Mouse (Mus musculus): ENCODE measurements around the gene Usp35. TPM values are rescaled to one million over a fixed set of nuclear protein-coding genes. Genes with fewer than 3 reads are reported as not detected.

The Usp35 gene
- total and polyA plus RNA-seq, 3 experiments = 7.0 to 8.5 (median 8.4) TPM

Other genes with a start within 250 kb of the Usp35 start
- 10 to 100 TPM in 1 of 2 experiments, 1 to 10 TPM in 1; 7.3 to 11.4 TPM for gene Kctd21, start 307 bp upstream of the Usp35 start, total RNA-seq (2021)
- gene Kctd21, start 307 bp upstream of the Usp35 start, polyA plus RNA-seq (2012; rRNA removed) = 5.3 and 5.6 TPM in 2 replicates
- gene Alg8, start 39.6 kb upstream of the Usp35 start, total RNA-seq (2021) = 10 to 100 TPM; 15.2 to 16.6 TPM
- 6.0 and 7.3 TPM in 2 replicates for gene Alg8, start 39.6 kb upstream of the Usp35 start, polyA plus RNA-seq (2012; rRNA removed)
- gene Ndufc2, start 68.0 kb upstream of the Usp35 start, total RNA-seq (2021) = 100 to 1,000 TPM; 263 to 364 TPM
- 264 and 287 TPM in 2 replicates for gene Ndufc2, start 68.0 kb upstream of the Usp35 start, polyA plus RNA-seq (2012; rRNA removed)
- 1,000 to 10,000 TPM in 1 of 2 experiments, 100 to 1,000 TPM in 1; 552 to 1,139 TPM for gene Thrsp, start 85.7 kb upstream of the Usp35 start, total RNA-seq (2021)
- gene Thrsp, start 85.7 kb upstream of the Usp35 start, polyA plus RNA-seq (2012; rRNA removed) = 258 and 373 TPM in 2 replicates
- gene Kctd14, start 119.3 kb upstream of the Usp35 start, total RNA-seq (2021) = 1 to 10 TPM; 1.2 to 4.2 TPM
- 0.76 and 1.2 TPM in 2 replicates for gene Kctd14, start 119.3 kb upstream of the Usp35 start, polyA plus RNA-seq (2012; rRNA removed)
- gene Ints4, start 148.9 kb upstream of the Usp35 start, total RNA-seq (2021) = 10 to 100 TPM; 58.8 to 60.3 TPM
- gene Ints4, start 148.9 kb upstream of the Usp35 start, polyA plus RNA-seq (2012; rRNA removed) = 57.5 and 70.5 TPM in 2 replicates
- gene Aamdc, start 247.5 kb upstream of the Usp35 start, total RNA-seq (2021) = 10 to 100 TPM; 31.7 to 49.1 TPM
- 8.5 and 11.6 TPM in 2 replicates for gene Aamdc, start 247.5 kb upstream of the Usp35 start, polyA plus RNA-seq (2012; rRNA removed)
- 10 to 100 TPM; 24.3 to 25.9 TPM for gene Rsf1, start 247.9 kb upstream of the Usp35 start, total RNA-seq (2021)
- gene Rsf1, start 247.9 kb upstream of the Usp35 start, polyA plus RNA-seq (2012; rRNA removed) = 0.74 and 1.2 TPM in 2 replicates

Data from adrenal gland, adult 2 months (tissue).